ENCODE assay signal across 9 mouse cellular contexts in the genomic region with DNA sequence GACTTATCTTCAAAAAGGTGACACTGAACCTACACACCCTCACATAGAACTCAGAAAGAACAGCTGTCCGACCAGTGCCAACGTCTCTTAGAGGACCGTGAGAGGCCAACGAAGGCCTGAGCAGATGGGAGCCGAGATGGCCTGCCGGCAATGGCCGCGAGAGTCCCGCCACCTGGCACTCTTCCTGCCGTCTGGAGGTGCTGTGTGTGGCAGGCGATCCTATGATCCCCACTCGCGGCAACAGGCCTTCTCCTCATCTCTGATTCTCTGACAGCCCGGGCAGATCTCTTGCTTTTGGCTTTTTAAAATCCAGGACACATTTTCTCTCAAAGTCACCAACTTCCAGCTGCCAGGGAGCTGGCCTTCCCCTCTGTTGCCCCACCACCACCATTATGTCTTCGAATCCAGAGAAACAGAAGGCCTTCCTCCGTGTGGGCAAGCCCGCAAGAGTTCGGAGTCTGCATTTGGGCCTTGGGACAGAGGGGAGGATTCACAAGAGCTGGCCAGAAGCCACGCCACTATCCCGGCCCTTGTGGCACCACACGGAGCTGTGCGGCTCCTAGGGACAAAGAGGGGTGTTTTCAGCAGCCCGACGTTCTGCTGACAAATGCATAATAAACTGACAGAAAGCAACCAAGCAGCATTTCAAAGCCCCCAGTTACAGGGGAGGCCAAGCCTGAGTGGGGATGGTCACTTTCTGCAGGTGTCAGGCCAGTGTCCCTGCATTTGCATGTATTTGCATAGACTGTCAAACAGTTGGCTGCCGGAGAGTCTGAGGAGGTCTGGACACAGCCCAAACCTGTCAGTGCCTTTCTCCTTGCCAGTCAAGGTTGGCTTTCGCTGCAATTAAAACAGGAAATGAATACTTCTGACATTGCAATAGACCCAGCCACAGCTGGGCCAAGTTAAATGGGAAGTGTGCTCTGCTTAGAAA. TPM values are rescaled to one million over a fixed set of nuclear protein-coding genes. Genes with fewer than 3 reads are reported as not detected.
DNase-seq lines count a peak whose midpoint lies in the region; ATAC-seq lines count a peak whose summit lies in the region.
"Had no signal": no experiment of that assay in that cellular context is flagged by ENCODE, and none has a peak within 500 bp of the region (broad histone marks: within the 10 kb centered on the region; RNA-seq: fewer than 3 reads in every experiment).

No protein-coding gene starts in this region.

- DNase-seq in cerebellum, adult 8-10 months = no peak
- peak; percentile 5 for DNase-seq in R1 (ENCODE audit: low read depth, low spot score)
- peak; percentile 39 for DNase-seq in left cerebral cortex, adult 11 months (ENCODE audit: low spot score)
- peak; percentile 49 for DNase-seq in right cerebral cortex, postnatal 4 days
- DNase-seq in embryo, embryonic 9.5 days (ENCODE audit: extremely low spot score) = no peak
- DNase-seq in lung, postnatal 14 days = no peak

- H3K4me1 ChIP-seq in forebrain, embryonic 13.5 days = peaks cover 54% of the 10 kb centered on the region

- H3K36me3 ChIP-seq in forebrain, embryonic 13.5 days (ENCODE audit: poor library complexity, severe bottlenecking) = no peaks in the 10 kb centered on the region

- peak overlapping the region; percentile 22; the same call in 1 of the 2 replicates for H3K4me2 ChIP-seq in forebrain, embryonic 13.5 days

- peak; percentile 42; the same call in 1 of the 2 replicates for ATAC-seq in cerebellum, adult (ENCODE audit: insufficient number of reproducible peaks, low FRiP score, low TSS enrichment)
- ATAC-seq in forebrain, embryonic 13.5 days = peak; percentile 58

- WGBS in forebrain, embryonic 13.5 days = 31% methylated on average over 26 of the region's 26 CpGs

- no peak overlapping the region for H3K4me3 ChIP-seq in forebrain, embryonic 13.5 days
- H3K4me3 ChIP-seq: myocyte had no signal

- no peaks in the 10 kb centered on the region for H3K9me3 ChIP-seq in forebrain, embryonic 13.5 days (replicated peaks)

- peaks cover 92% of the 10 kb centered on the region for H3K27me3 ChIP-seq in forebrain, embryonic 13.5 days

- peak overlapping the region; percentile 27; the same call in 1 of the 2 replicates for H3K9ac ChIP-seq in forebrain, embryonic 13.5 days

- H3K27ac ChIP-seq in forebrain, embryonic 13.5 days = peak overlapping the region; percentile 35; the same call in 1 of the 2 replicates

RNA-seq across cellular contexts. Expression of a gene that starts 34.5 kb away (rescaled TPM):
- polyA plus RNA-seq in forebrain, embryonic 13.5 days (2015; fragmentation: Nextera tagmentation; extraction: Ambion mirVana) = 7.5 and 8.7 TPM in 2 replicates
- polyA plus RNA-seq: myocyte had no signal

Comparison
In these comparisons a context has a peak if more than half of its experiments do, and no peak if none do; other contexts are left out.
1. DNase-seq: peak in R1 (single experiment), left cerebral cortex, adult 11 months (single experiment) and right cerebral cortex, postnatal 4 days (single experiment); none in cerebellum, adult 8-10 months (single experiment), embryo, embryonic 9.5 days (single experiment) and lung, postnatal 14 days (single experiment).